Mouse (Mus musculus): ENCODE data around the gene Derl3.

Derl3 gene

GRCm38 (mm10) chr10:75939481-75940234 lies 46.4 kb downstream of the Derl3 start:
- in situ Hi-C loops (cut with MboI, MseI), result loop anchor here (5.0 kb wide), 1 partner anchor 732 kb away; no protein-coding TSS in a partner anchor

- in situ Hi-C loops (cut with MboI, MseI), result no loop called here
Measured at GRCm38 (mm10) chr10:75940520-75940919, 47.3 kb downstream of the Derl3 start, which contains the start of gene Gm867. Gm867 (minus strand) TSS chr10:75940672.

GRCm38 (mm10) chr10:75941042-75941824 lies 48.0 kb downstream of the Derl3 start:
- in situ Hi-C loops (cut with MboI, MseI), result no loop called here

- in situ Hi-C loops (cut with MboI, MseI), result no loop called here
Measured at GRCm38 (mm10) chr10:75942736-75943477, 49.7 kb downstream of the Derl3 start, which contains the start of gene Vpreb3. Vpreb3 (plus strand) TSS chr10:75943057.

GRCm38 (mm10) chr10:75944066-75944772 lies 51.0 kb downstream of the Derl3 start:
- in situ Hi-C loops (cut with MboI, MseI), result no loop called here

- in situ Hi-C loops (cut with MboI, MseI), result loop anchor here (5.0 kb wide), 2 partner anchors 198 to 358 kb away; partner anchors contain the start of gene Ggt5
Measured at GRCm38 (mm10) chr10:75945213-75945612, 52.0 kb downstream of the Derl3 start.

All from T-helper 2 cell (primary cell).